Mouse (Mus musculus): ENCODE data around the gene Prrt4. TPM values are rescaled to one million over a fixed set of nuclear protein-coding genes. Genes with fewer than 3 reads are reported as not detected.

Prrt4 gene
- polyA plus RNA-seq, 1 experiment from 2014 or later: 4.8 TPM

GRCm38 (mm10) chr6:29144971-29145370, 34.4 kb downstream of the Prrt4 start:
- H3K27me3 ChIP-seq: no peaks in the 10 kb centered on the region

DNA sequence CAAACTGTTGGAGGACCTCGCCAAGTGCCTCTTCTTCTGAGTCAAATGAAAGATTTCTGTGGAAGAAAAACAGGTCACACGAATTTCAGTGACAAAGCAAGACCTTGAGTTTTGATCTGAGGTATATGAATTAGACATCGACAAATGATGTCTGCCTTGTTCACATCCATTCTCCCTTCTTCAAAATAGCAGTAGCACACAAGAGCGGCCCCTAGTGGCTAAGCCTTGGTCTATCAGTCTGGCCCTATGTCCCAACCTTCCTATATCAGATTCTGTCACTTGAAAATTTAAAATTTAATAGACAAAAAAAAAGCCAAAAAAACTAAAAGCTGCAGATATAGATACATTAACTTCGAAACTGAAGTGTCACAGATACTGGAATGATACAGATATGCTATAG, 35.8 kb downstream of the Prrt4 start:
- no peak for ATAC-seq (ENCODE audit: low read depth)
- H3K27me3 ChIP-seq: no peaks in the 10 kb centered on the region
- H3K4me2 ChIP-seq: no peak overlapping the region
- H3K36me3 ChIP-seq: peaks cover 28% of the 10 kb centered on the region
- H3K4me1 ChIP-seq (replicated peaks): peaks cover 4% of the 10 kb centered on the region; the same call in 1 of the 2 replicates
- H3K9ac ChIP-seq: no peak overlapping the region
- no peak overlapping the region for H3K4me3 ChIP-seq
- H3K9me3 ChIP-seq: no peaks in the 10 kb centered on the region
- WGBS: 40% methylated on average over 5 of the region's 5 CpGs
- no peak overlapping the region for H3K27ac ChIP-seq (replicated peaks)

More at GRCm38 (mm10) chr6:29144971-29145370, 34.4 kb downstream of the Prrt4 start:
- H3K27ac ChIP-seq (replicated peaks): no peak overlapping the region
- peaks cover 4% of the 10 kb centered on the region; the same call in 1 of the 2 replicates for H3K4me1 ChIP-seq (replicated peaks)
- H3K4me3 ChIP-seq: no peak overlapping the region
- WGBS: 81% methylated on average over 3 of the region's 3 CpGs
- H3K9me3 ChIP-seq: no peaks in the 10 kb centered on the region
- peaks cover 36% of the 10 kb centered on the region for H3K36me3 ChIP-seq
- no peak overlapping the region for H3K4me2 ChIP-seq
- ATAC-seq (ENCODE audit: low read depth): no peak
- no peak overlapping the region for H3K9ac ChIP-seq

DNA sequence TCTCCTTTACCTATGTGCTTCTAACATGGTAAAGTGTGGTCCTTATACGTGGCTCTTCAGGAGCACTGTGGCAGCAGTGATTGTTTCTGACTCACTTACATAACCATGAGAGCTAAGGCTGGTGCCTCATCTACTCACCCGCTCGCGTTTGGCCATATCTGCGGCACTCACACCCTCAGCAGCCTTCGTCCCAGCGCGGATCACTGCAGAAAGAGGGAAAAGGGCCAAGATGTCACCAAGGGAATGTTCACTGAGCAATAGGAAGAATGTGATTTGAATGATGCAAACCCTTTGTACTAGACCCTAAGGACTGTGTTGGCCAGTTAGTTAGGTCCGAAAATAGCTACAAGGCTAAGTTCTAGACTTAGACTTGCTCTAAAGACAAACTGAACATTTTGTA, 41.9 kb downstream of the Prrt4 start:
- no peak overlapping the region for H3K27ac ChIP-seq (replicated peaks)
- 95% methylated on average over 9 of the region's 9 CpGs for WGBS
- no peak overlapping the region for H3K9ac ChIP-seq
- H3K9me3 ChIP-seq: no peaks in the 10 kb centered on the region
- H3K4me1 ChIP-seq (replicated peaks): no peaks in the 10 kb centered on the region
- peaks cover 81% of the 10 kb centered on the region for H3K36me3 ChIP-seq
- no peak for ATAC-seq (ENCODE audit: low read depth)
- no peaks in the 10 kb centered on the region for H3K27me3 ChIP-seq
- no peak overlapping the region for H3K4me3 ChIP-seq
- no peak overlapping the region for H3K4me2 ChIP-seq

DNA sequence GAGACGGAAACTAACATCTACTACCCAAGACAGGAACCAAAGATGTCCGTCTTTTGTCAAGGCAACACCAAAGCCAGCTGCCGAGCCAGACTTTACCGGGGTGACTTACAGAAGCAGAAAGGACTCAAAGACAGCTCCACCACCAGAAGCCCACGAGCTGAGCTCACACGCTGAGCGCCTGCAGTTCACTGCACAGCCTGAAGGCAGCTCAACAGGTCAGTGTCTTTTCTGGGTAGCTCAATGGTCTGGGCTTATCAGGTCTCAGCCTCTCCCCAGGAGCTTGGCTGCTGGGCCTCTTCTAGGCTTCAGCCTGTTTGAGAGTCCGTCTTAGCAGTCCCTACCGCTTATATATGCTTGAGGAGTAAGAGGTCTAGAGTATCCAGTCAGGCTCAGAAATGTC, 46.3 kb downstream of the Prrt4 start:
- Histone ChIP-seq H3K4me2 (no peak overlapping the region), H3K27ac (replicated peaks) (no peak overlapping the region), H3K4me3 (no peak overlapping the region), H3K36me3 (peaks cover 97% of the 10 kb centered on the region), H3K27me3 (no peaks in the 10 kb centered on the region), H3K4me1 (replicated peaks) (no peaks in the 10 kb centered on the region), H3K9ac (no peak overlapping the region), H3K9me3 (no peaks in the 10 kb centered on the region)
- ATAC-seq (ENCODE audit: low read depth): no peak
- 93% methylated on average over 9 of the region's 9 CpGs for WGBS

GRCm38 (mm10) chr6:29126878-29127426, 52.4 kb downstream of the Prrt4 start:
- Histone ChIP-seq H3K27ac (replicated peaks) (no peak overlapping the region), H3K9ac (no peak overlapping the region), H3K4me2 (no peak overlapping the region), H3K36me3 (peaks cover 81% of the 10 kb centered on the region), H3K4me1 (replicated peaks) (no peaks in the 10 kb centered on the region), H3K9me3 (no peaks in the 10 kb centered on the region), H3K4me3 (no peak overlapping the region), H3K27me3 (no peaks in the 10 kb centered on the region)
- no peak for ATAC-seq (ENCODE audit: low read depth)
- WGBS: 93% methylated on average over 7 of the region's 7 CpGs

- H3K9me3 ChIP-seq: no peaks in the 10 kb centered on the region
- peaks cover 12% of the 10 kb centered on the region for H3K36me3 ChIP-seq
- H3K9ac ChIP-seq: no peak overlapping the region
- H3K4me1 ChIP-seq (replicated peaks): peaks cover 13% of the 10 kb centered on the region; the same call in 1 of the 2 replicates
- no peak overlapping the region for H3K4me3 ChIP-seq
- H3K27ac ChIP-seq (replicated peaks): no peak overlapping the region
- ATAC-seq (ENCODE audit: low read depth): no peak
- H3K27me3 ChIP-seq: no peaks in the 10 kb centered on the region
- WGBS: 89% methylated on average over 13 of the region's 13 CpGs
- no peak overlapping the region for H3K4me2 ChIP-seq
These were observed 59.4 kb downstream of the Prrt4 start for GRCm38 (mm10) chr6:29119990-29120389.

Small RNAs within 50 kb of the gene (microRNA-seq; reads per million reads assigned to microRNA genes)
- gene Gm24303: not detected

Other genes with a start within 250 kb of the Prrt4 start
- gene Lep, start 119.4 kb downstream of the Prrt4 start, polyA plus RNA-seq (2015; fragmentation: Nextera tagmentation; extraction: Ambion mirVana): not detected in 2 replicates
- 41.3 and 44.4 TPM in 2 replicates for gene Rbm28, start 14.6 kb downstream of the Prrt4 start, polyA plus RNA-seq (2015; fragmentation: Nextera tagmentation; extraction: Ambion mirVana)
- gene Impdh1, start 36.8 kb upstream of the Prrt4 start, polyA plus RNA-seq (2015; fragmentation: Nextera tagmentation; extraction: Ambion mirVana): 84.7 and 91.1 TPM in 2 replicates
- 34.6 and 36.6 TPM in 2 replicates for gene Hilpda, start 92.9 kb upstream of the Prrt4 start, polyA plus RNA-seq (2015; fragmentation: Nextera tagmentation; extraction: Ambion mirVana)
- gene Fam71f2, start 100.0 kb upstream of the Prrt4 start, polyA plus RNA-seq (2015; fragmentation: Nextera tagmentation; extraction: Ambion mirVana): 0.43 and 0.63 TPM in 2 replicates
- not detected in 2 replicates for gene Fam71f1, start 139.6 kb upstream of the Prrt4 start, polyA plus RNA-seq (2015; fragmentation: Nextera tagmentation; extraction: Ambion mirVana)
- gene Calu, start 168.5 kb upstream of the Prrt4 start, polyA plus RNA-seq (2015; fragmentation: Nextera tagmentation; extraction: Ambion mirVana): 180 and 200 TPM in 2 replicates
- 0.25 and 0.34 TPM in 2 replicates for gene Opn1sw, start 208.9 kb upstream of the Prrt4 start, polyA plus RNA-seq (2015; fragmentation: Nextera tagmentation; extraction: Ambion mirVana)
- 45.0 and 45.5 TPM in 2 replicates for gene Ccdc136, start 216.7 kb upstream of the Prrt4 start, polyA plus RNA-seq (2015; fragmentation: Nextera tagmentation; extraction: Ambion mirVana)